Mouse (Mus musculus): ENCODE data around the gene Pde4b.

Pde4b gene

GRCm38 (mm10) chr4:102446160-102446945, 359.0 kb downstream of the Pde4b start:
- in situ Hi-C loops (cut with MboI; ENCODE audit: unreplicated experiment in 2 of 2): no loop called here

GRCm38 (mm10) chr4:102456426-102456825, 369.1 kb downstream of the Pde4b start:
- in situ Hi-C loops (cut with MboI; ENCODE audit: unreplicated experiment in 2 of 2): no loop called here

GRCm38 (mm10) chr4:102459216-102459999, 372.1 kb downstream of the Pde4b start:
- in situ Hi-C loops (cut with MboI; ENCODE audit: unreplicated experiment in 2 of 2): no loop called here

DNA sequence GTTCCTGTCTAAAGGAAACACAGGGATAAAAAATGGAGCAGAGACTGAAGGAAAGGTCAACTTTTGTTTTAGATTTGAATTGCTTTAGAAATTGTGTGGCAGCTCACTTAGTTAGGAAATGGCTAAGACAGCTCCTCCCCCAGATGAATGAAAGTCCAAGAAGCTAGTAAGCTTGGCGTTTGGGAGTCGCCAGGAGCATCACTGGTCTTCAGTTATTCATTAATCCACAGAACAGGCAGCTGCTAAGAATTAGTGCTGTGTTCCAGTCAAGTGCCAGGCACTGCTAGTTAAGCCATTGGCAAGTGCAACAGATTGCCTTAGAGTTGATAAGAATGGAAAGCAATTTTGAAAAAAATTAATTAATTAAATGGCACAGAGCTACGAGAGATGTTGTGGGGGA, 390.8 kb downstream of the Pde4b start:
- in situ Hi-C loops (cut with MboI; ENCODE audit: unreplicated experiment in 2 of 2): loop anchor here (5.0 to 25.0 kb wide), 3 partner anchors 241 to 841 kb away; partner anchors contain the start of gene Leprot (in 1 of the 2)

DNA sequence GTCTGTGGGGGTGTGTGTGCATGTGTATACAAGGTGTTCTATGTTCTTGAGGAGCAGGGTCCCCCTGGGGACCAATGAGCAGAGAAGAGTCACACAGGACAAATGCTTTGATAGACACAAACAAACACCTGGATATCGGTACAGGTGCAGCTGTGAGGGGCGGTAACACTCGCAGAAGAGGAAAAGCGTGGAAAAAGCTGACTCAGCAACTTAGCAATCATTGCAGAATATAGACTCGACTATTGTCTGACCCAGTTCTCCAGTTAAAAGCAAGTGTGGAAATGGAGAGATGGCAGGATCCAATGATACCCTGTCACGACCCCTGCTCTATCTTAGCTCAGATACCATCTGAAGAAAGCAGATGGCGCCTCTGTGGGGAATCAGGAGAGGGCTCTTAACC, 391.5 kb downstream of the Pde4b start:
- in situ Hi-C loops (cut with MboI; ENCODE audit: unreplicated experiment in 2 of 2): loop anchor here (5.0 to 25.0 kb wide), 3 partner anchors 242 to 842 kb away; partner anchors contain the start of gene Leprot (in 1 of the 2)

DNA sequence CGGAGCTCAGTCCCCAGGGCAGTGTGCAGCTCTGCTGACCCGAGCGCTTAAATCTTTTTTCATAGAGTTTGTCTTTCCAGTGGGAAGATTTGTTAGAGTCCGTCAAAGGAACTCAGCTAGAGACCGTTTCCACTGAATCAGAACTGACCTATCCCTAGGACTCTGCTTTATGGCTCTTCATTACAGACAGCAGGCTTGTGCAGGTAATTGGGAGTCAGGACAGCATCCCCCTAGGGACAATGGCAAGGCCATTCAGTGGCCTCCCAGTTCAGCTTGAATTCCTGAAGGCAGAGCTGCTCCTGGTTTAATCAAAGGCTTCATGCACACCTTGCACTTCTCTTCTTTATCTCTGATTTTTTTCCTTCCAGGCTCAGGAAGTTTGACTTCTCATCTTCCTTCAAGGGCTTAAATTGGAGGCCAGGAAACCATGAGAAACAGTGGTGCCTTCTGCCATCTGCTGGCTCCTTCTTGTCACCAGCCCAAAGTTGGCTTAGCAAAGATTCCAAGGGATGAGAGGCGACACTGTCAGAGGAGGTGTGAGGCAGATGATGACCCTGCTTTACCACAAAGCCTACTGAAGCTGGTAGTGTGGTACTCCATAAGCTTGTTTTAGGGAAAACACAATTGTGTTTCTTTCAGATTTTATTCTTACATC, 393.6 kb downstream of the Pde4b start:
- in situ Hi-C loops (cut with MboI; ENCODE audit: unreplicated experiment in 2 of 2): loop anchor here (5.0 to 25.0 kb wide), 5 partner anchors 504 to 866 kb away; partner anchors contain the start of gene Leprot (in 1 of the 2)

- in situ Hi-C loops (cut with MboI; ENCODE audit: unreplicated experiment in 2 of 2): loop anchor here (5.0 to 25.0 kb wide), 5 partner anchors 501 to 864 kb away; partner anchors contain the start of gene Leprot (in 1 of the 2)
These were observed 396.1 kb downstream of the Pde4b start for GRCm38 (mm10) chr4:102483354-102484018.

GRCm38 (mm10) chr4:102484738-102485137, 397.4 kb downstream of the Pde4b start:
- in situ Hi-C loops (cut with MboI; ENCODE audit: unreplicated experiment in 2 of 2): loop anchor here (5.0 to 25.0 kb wide), 9 partner anchors 228 to 863 kb away; partner anchors contain the start of gene Leprot (in 1 of the 2)

DNA sequence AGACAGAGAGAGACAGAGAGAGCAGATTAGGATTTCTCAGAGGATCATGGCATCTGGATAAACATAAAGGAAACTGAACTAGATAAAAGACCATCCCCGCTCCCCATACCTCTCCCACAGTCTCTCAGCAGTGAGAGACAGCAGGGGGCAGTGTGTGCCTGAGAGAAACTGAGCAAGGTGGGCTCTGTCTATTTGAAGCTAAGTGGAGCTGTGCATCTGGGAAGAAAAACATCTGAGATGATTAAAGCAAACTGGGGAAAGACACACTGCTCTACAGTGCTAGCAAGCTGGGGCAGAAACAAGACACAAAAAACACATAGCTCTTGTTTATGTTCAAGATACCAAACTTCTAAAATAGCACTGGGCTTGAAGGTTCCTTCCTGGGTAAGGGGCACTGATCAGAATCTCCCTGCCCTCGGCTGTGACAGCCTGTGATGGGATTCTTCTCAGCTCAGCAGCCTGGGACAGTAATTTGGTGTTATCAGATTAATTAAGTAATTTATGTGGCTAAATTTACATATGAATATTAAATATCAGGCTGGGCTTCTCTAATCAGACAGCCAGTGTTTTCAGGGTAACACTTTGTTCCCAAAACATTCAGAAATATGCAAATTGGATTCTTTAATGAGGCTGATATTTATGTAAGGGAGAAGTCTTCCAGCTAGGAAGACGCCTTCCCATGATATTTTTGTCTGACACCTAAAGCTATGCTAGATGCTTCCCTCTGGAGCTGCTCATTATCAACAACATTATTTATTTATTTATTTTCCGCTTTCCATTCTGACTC, 399.0 kb downstream of the Pde4b start:
- in situ Hi-C loops (cut with MboI; ENCODE audit: unreplicated experiment in 2 of 2): loop anchor here (5.0 to 25.0 kb wide), 7 partner anchors 226 to 849 kb away; partner anchors contain the start of gene Leprot (in 1 of the 2)

- in situ Hi-C loops (cut with MboI; ENCODE audit: unreplicated experiment in 2 of 2): loop anchor here (5.0 to 25.0 kb wide), 7 partner anchors 225 to 850 kb away; partner anchors contain the start of gene Leprot (in 1 of the 2)
These were observed 399.5 kb downstream of the Pde4b start for GRCm38 (mm10) chr4:102486921-102487240.

GRCm38 (mm10) chr4:102488000-102488399, 400.7 kb downstream of the Pde4b start:
- in situ Hi-C loops (cut with MboI; ENCODE audit: unreplicated experiment in 2 of 2): loop anchor here (5.0 to 25.0 kb wide), 7 partner anchors 224 to 851 kb away; partner anchors contain the start of gene Leprot (in 1 of the 2)

GRCm38 (mm10) chr4:102491468-102492123, 404.3 kb downstream of the Pde4b start:
- in situ Hi-C loops (cut with MboI; ENCODE audit: unreplicated experiment in 2 of 2): loop anchor here (10.0 to 25.0 kb wide), 3 partner anchors 653 to 854 kb away; partner anchors contain the start of gene Leprot (in 1 of the 2)

DNA sequence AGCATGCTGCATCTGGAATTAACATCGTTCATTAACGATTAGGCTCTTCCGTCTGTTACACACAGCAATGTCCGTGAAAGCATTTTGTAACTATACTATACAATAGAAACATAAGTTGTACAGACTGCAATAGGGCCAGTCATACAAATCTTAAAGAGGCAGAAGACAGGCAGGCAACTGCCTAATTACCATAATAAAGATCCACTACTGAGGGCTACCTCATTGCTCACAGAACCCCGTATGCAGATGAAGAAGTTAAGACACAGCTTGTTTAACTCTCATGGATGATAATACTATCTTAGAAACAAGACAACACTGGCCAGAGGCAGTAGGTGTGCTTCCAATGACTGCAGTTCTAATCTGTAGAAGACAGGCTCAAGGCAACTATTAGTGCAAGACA, 405.6 kb downstream of the Pde4b start:
- in situ Hi-C loops (cut with MboI; ENCODE audit: unreplicated experiment in 2 of 2): loop anchor here (10.0 to 25.0 kb wide), 3 partner anchors 652 to 856 kb away; partner anchors contain the start of gene Leprot (in 1 of the 2)

DNA sequence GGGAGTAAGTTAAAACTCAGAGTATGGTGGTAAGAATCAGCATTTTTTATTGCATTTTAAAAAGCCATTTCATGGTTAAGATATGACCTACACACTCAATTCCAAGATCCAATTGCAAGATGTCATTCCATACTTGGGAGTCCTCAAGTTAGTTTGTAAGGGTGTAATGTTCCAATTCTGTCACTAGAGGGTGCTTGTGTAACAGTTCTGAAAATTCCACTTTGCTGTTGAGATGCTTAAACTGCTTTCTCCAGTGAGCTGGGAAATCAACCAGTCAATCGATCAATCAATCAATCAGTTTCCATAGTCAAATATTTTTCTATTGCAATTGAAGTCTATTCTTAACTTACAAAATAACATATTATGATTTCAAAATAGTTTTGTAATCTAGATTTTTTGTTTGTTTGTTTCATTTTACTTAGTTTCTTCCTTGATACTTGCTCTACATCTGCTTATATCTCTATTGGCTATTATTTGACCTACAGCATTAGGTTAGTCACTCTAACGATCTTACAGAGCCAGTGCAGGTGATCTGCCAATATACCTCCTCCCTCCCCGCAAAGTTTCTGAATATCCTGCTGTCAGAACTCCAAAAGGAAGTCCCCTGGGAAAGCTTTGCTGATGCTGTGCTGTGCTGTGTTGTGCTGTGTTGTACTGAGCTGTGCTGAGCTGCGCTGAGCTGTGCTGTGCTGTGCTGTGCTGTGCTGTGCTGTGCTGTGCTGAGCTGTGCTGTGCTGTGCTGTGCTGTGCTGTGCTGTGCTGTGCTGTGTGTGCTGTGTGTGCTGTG, 406.2 kb downstream of the Pde4b start:
- in situ Hi-C loops (cut with MboI; ENCODE audit: unreplicated experiment in 2 of 2): loop anchor here (10.0 to 25.0 kb wide), 3 partner anchors 651 to 856 kb away; partner anchors contain the start of gene Leprot (in 1 of the 2)

DNA sequence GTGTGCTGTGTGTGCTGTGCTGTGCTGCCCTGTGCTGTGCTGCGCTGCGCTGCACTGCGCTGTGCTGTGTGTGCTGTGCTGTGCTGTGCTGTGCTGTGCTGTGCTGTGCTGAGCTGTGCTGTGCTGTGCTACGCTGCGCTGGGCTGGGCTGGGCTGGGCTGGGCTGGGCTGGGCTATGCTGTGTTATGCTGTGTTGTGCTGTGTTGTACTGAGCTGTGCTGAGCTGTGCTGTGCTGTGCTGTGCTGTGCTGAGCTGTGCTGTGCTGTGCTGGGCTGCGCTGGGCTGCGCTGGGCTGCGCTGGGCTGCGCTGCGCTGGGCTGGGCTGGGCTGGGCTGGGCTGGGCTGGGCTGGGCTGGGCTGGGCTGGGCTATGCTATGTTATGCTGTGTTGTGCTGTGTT, 406.9 kb downstream of the Pde4b start:
- in situ Hi-C loops (cut with MboI; ENCODE audit: unreplicated experiment in 2 of 2): loop anchor here (10.0 to 25.0 kb wide), 3 partner anchors 651 to 857 kb away; partner anchors contain the start of gene Leprot (in 1 of the 2)

GRCm38 (mm10) chr4:102495001-102495400, 407.7 kb downstream of the Pde4b start:
- in situ Hi-C loops (cut with MboI; ENCODE audit: unreplicated experiment in 2 of 2): loop anchor here (5.0 to 25.0 kb wide), 4 partner anchors 157 to 858 kb away; partner anchors contain the start of gene Leprot (in 1 of the 2)

DNA sequence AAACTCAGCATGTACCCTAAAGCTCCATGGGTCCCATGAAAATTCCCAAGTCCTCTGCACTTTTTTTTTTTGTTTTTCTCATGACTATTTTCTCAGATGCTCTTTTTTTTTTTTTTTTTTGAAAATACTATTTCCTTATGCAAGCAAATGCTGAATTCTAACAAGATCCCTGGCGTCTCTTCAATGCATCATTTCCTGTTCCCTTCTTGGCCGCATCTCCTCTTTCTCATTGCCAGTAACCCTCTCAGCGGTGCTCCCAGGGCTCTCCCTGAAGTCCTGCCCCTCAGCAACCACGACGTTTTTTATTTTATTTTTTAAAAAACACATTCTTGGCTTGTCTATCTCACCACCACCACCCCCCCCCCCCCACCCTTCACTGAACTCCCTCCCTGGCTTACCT, 408.1 kb downstream of the Pde4b start:
- in situ Hi-C loops (cut with MboI; ENCODE audit: unreplicated experiment in 2 of 2): loop anchor here (5.0 to 25.0 kb wide), 4 partner anchors 157 to 858 kb away; partner anchors contain the start of gene Leprot (in 1 of the 2)
